Mouse (Mus musculus): ENCODE data around the gene Sned1. TPM values are rescaled to one million over a fixed set of nuclear protein-coding genes. Genes with fewer than 3 reads are reported as not detected.
"Not testable (repeated sequence)": the region's sequence is repeated elsewhere in the genome, so short reads cannot be mapped to it uniquely, and the experiment has no call there.

The Sned1 gene
- polyA plus RNA-seq (2014; fragmentation: Nextera tagmentation; extraction: Ambion mirVana) = 27.8 and 30.1 TPM in 2 replicates

DNA sequence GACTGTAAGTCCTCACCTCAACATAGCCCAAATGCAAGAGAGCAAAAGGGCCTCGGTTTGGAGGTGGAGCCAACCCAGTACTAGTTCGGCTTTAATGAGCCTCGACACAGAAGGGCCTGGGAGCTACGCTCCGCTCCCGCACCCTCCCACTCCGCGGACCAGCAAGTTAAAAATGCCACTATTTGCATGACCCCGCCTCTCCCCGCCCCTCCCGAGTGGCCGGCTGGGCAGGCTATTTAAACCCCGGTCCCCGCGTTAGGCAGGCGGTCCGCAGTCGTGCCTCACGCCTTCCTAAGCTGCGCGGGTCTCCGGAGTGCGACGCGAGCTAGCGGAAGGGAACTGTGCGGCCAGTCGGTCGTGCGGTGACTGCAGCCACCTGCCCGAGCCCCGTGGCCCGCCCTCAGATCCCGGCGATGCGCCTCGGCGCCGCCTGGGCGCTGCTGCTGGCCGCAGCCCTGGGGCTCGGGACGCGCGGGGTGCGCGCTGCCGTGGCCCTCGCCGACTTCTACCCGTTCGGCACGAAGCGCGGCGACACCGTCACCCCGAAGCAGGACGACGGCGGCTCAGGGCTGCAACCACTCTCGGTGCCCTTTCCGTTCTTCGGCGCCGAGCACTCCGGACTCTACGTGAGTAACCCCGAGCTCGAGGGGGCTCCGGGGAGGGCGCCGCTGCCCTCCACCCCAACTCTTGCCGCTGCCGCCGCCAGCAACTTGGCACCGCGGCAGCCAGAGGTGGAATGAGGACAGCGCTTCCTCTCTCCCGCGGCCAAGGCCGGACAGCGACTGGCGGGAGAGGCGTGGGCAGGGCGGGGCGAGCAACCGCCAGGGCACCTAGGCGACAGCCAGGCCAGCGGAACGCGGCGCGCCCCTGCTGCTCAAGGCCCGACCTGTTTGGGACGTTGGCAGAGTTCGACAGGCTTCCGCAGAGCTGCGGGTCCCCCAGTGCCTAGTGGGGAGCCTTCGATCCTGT lies at the start of gene Sned1:
Gene Sned1 (plus strand): TSS at position 266 of the 969 bp plus-strand sequence.
- peak within 1 kb of the TSS; percentile 69 for H3K4me3 ChIP-seq (ENCODE audit: low read depth, low read length)
- H3K27ac ChIP-seq (ENCODE audit: low read depth) = peak within 1 kb of the TSS; percentile 60; the same call in 1 of the 2 replicates
- 0 out of 2 replicates have a peak, but pooled peaks cover 4% of the 10 kb centered on the region for H3K27me3 ChIP-seq (ENCODE audit: insufficient read depth, low read length)
- ATAC-seq (ENCODE audit: insufficient read depth) (peak; percentile 93), DNase-seq (peak; percentile 95)
- H3K4me2 ChIP-seq = peak within 1 kb of the TSS; percentile 98
- TF ChIP-seq CTCF (IDR thresholded peaks at IDR 0.05; ENCODE audit: low read depth) = no peak
- peaks cover 5% of the 10 kb centered on the region for H3K4me1 ChIP-seq (ENCODE audit: insufficient read depth)
- H3K9me3 ChIP-seq (ENCODE audit: low read depth, low read length) = no peaks in the 10 kb centered on the region
- under 1% methylated on average over 100 of the region's 100 CpGs for WGBS
- peak within 1 kb of the TSS; percentile 69 for H3K9ac ChIP-seq
- H3K36me3 ChIP-seq (ENCODE audit: insufficient read depth) = no peaks in the 10 kb centered on the region

DNA sequence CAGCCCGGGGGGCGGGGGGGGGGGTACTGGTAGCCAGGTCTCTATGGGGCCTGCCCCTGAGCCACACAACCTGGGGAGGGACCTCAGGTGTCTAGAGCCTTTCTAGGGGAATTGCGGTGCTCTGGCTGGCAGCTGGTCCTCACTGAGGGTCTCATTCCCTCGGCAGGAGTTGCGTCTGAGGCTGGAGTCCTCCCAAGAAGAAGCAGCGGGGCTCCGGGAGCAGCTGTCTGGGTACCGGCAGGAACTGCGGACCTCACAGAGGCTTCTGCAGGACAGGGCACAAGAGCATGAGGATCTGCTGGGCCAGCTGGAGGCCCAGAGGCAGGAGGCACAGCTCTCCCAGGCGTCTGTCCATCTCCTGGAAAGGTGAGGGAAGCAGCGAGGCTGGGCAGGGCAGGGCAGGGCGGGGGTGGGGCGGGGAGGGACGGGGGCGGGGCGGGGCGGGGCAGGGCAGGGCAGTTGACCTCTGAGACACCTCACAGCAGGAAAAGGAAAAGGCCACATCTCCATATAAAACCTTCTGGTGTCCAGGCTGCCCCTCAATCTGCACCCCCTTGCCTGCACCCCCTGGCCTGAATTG lies 44.8 kb upstream of the Sned1 start:
- 18% methylated on average over 10 of the region's 17 CpGs for WGBS
- no peak overlapping the region for H3K4me2 ChIP-seq

DNA sequence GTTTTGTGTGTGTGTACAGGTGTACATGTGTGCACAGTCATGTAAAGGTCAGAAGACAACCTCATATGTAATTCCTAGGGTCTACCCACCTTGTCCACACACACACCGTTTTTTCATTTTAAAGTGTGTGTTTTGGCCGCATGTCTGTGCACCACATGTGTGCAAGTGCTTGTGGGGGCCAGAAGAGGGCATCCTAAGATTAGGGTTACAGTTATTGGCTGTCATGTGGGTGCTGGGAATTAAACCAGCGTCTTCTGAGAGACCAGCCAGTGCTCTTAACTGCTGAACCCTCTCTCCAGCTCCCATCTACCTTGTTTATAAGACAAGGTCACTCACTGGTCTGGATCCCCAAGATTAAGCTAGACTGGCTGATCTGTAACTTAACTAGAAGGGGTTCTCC lies 40.7 kb upstream of the Sned1 start:
- H3K36me3 ChIP-seq (ENCODE audit: insufficient read depth) = no peaks in the 10 kb centered on the region
- H3K27ac ChIP-seq (ENCODE audit: low read depth) = no peak overlapping the region
- no peak overlapping the region for H3K4me2 ChIP-seq
- no peak overlapping the region for H3K9ac ChIP-seq
- H3K27me3 ChIP-seq (ENCODE audit: insufficient read depth, low read length) = no peaks in the 10 kb centered on the region
- TF ChIP-seq CTCF (IDR thresholded peaks at IDR 0.05; ENCODE audit: low read depth) = no peak
- WGBS = 82% methylated on average over 3 of the region's 3 CpGs
- H3K9me3 ChIP-seq (ENCODE audit: low read depth, low read length) = no peaks in the 10 kb centered on the region
- no peak for ATAC-seq (ENCODE audit: insufficient read depth)
- no peak for DNase-seq
- no peaks in the 10 kb centered on the region for H3K4me1 ChIP-seq (ENCODE audit: insufficient read depth)
- no peak overlapping the region for H3K4me3 ChIP-seq (ENCODE audit: low read depth, low read length)

More for the DNA sequence above, 44.8 kb upstream of the Sned1 start:
- DNase-seq = no peak
- H3K27ac ChIP-seq (ENCODE audit: low read depth) = no peak overlapping the region
- H3K4me3 ChIP-seq (ENCODE audit: low read depth, low read length) = no peak overlapping the region
- no peak for ATAC-seq (ENCODE audit: insufficient read depth)
- no peak for TF ChIP-seq CTCF (IDR thresholded peaks at IDR 0.05; ENCODE audit: low read depth)
- no peaks in the 10 kb centered on the region for H3K9me3 ChIP-seq (ENCODE audit: low read depth, low read length)
- H3K27me3 ChIP-seq (ENCODE audit: insufficient read depth, low read length) = no peaks in the 10 kb centered on the region
- no peaks in the 10 kb centered on the region for H3K4me1 ChIP-seq (ENCODE audit: insufficient read depth)
- H3K36me3 ChIP-seq (ENCODE audit: insufficient read depth) = no peaks in the 10 kb centered on the region
- no peak overlapping the region for H3K9ac ChIP-seq

- H3K27ac ChIP-seq (ENCODE audit: low read depth); DNase-seq; ATAC-seq (ENCODE audit: insufficient read depth); H3K4me2 ChIP-seq; H3K9ac ChIP-seq; H3K27me3 ChIP-seq (ENCODE audit: insufficient read depth, low read length); H3K4me3 ChIP-seq (ENCODE audit: low read depth, low read length); H3K36me3 ChIP-seq (ENCODE audit: insufficient read depth); H3K4me1 ChIP-seq (ENCODE audit: insufficient read depth); H3K9me3 ChIP-seq (ENCODE audit: low read depth, low read length): not testable (repeated sequence)
- 83% methylated on average over 2 of the region's 2 CpGs for WGBS
These were observed 38.2 kb upstream of the Sned1 start for GRCm38 (mm10) chr1:93197454-93197853.

DNA sequence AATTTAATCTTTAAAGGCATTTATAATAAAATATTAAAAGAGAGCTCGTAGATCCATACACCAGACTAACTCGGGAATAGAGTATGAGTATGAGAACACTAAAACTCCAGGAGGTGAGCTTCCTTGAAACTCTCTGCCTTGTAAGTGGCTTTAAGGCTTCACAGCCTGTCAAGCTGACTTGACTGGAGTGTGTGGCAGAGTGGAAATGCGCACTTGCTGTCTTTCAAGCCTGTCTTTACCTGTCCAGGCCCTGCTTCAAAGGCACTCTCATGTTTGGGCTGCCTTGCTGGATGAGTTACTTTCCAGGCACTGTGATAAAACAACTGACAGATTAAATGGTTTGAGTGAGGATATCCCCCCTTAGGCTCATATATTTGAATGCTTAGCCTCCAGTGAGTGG lies 37.7 kb upstream of the Sned1 start:
- Histone ChIP-seq H3K9me3 (ENCODE audit: low read depth, low read length) (no peaks in the 10 kb centered on the region), H3K27ac (ENCODE audit: low read depth) (no peak overlapping the region), H3K9ac (no peak overlapping the region), H3K4me3 (ENCODE audit: low read depth, low read length) (no peak overlapping the region), H3K4me1 (ENCODE audit: insufficient read depth) (no peaks in the 10 kb centered on the region), H3K4me2 (no peak overlapping the region), H3K27me3 (ENCODE audit: insufficient read depth, low read length) (no peaks in the 10 kb centered on the region), H3K36me3 (ENCODE audit: insufficient read depth) (no peaks in the 10 kb centered on the region)
- WGBS = 86% methylated on average over 3 of the region's 3 CpGs
- TF ChIP-seq CTCF (IDR thresholded peaks at IDR 0.05; ENCODE audit: low read depth) = no peak
- ATAC-seq (ENCODE audit: insufficient read depth) = no peak
- no peak for DNase-seq

GRCm38 (mm10) chr1:93206277-93206970 lies 29.2 kb upstream of the Sned1 start:
- Histone ChIP-seq H3K27me3 (ENCODE audit: insufficient read depth, low read length) (no peaks in the 10 kb centered on the region), H3K4me3 (ENCODE audit: low read depth, low read length) (peak overlapping the region; percentile 23), H3K4me2 (peak overlapping the region; percentile 50), H3K27ac (ENCODE audit: low read depth) (peak overlapping the region; percentile 60; the same call in 1 of the 2 replicates), H3K4me1 (ENCODE audit: insufficient read depth) (peaks cover 26% of the 10 kb centered on the region), H3K36me3 (ENCODE audit: insufficient read depth) (no peaks in the 10 kb centered on the region), H3K9me3 (ENCODE audit: low read depth, low read length) (no peaks in the 10 kb centered on the region), H3K9ac (no peak overlapping the region)
- ATAC-seq (ENCODE audit: insufficient read depth) (0 out of 2 replicates have a peak, but pooled peaks have one; percentile 5), DNase-seq (peak; percentile 67)
- TF ChIP-seq CTCF (IDR thresholded peaks at IDR 0.05; ENCODE audit: low read depth) = peak; percentile 55
- WGBS = 28% methylated on average over 12 of the region's 12 CpGs

Measured in lung, embryonic 14.5 days (tissue).